ENCODE assay signal across 12 mouse cellular contexts in the genomic region with DNA sequence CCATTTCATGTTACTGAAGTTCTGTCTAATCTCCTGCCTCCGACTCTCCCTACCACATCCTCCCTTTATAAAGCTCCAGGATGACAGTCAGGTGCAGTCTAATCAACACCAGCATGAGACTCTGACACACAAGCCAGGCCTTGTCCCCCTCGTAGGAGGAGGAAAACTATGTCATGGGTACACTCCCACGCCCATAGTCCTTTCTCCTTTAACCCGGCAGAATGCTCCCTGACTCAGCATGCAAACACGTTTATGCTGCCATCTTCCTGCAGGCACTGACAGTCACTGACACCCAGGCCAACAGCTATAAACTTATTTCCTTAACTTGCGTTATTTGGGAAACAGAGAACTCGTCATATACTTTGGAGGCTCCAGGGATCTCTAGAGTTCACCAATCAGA. TPM values are rescaled to one million over a fixed set of nuclear protein-coding genes. Genes with fewer than 3 reads are reported as not detected.
"Had no signal": no experiment of that assay in that cellular context is flagged by ENCODE, and none has a peak within 500 bp of the region (broad histone marks: within the 10 kb centered on the region; RNA-seq: fewer than 3 reads in every experiment).

No protein-coding gene starts in this region.

- H3K4me3 ChIP-seq: liver, embryonic 13.5 days; lung, embryonic 15.5 days; midbrain, embryonic 12.5 days had no signal

- H3K9me3 ChIP-seq: liver, embryonic 13.5 days; lung, embryonic 15.5 days had no signal

- H3K9ac ChIP-seq: liver, embryonic 13.5 days; liver, postnatal 0 days; lung, embryonic 15.5 days; midbrain, embryonic 12.5 days had no signal

- H3K4me2 ChIP-seq: liver, embryonic 13.5 days; lung, embryonic 15.5 days; midbrain, embryonic 12.5 days had no signal

- H3K36me3 ChIP-seq: liver, embryonic 13.5 days; lung, embryonic 15.5 days; midbrain, embryonic 12.5 days had no signal

- ATAC-seq: midbrain, embryonic 16.5 days had no signal

- DNase-seq: kidney, postnatal 10 days; left cerebral cortex, postnatal 4 days; liver, embryonic 13.5 days; liver, postnatal 0 days; right cerebral cortex, postnatal 4 days; spleen, adult 18-20 months; thymus, adult 18-20 months; thymus, postnatal 25 days had no signal

- H3K27me3 ChIP-seq: liver, embryonic 13.5 days; lung, embryonic 15.5 days had no signal

- H3K27ac ChIP-seq: liver, embryonic 13.5 days; lung, embryonic 15.5 days; midbrain, embryonic 12.5 days had no signal

RNA-seq across cellular contexts. Expression of gene Pkdcc, which starts 33.5 kb away (rescaled TPM):
- total RNA-seq: megakaryocyte-erythroid progenitor cell, adult 5-6 weeks had no signal
